Mouse (Mus musculus) adrenal gland, adult 18-20 months (tissue): ENCODE measurements around the gene Slc22a5. TPM values are rescaled to one million over a fixed set of nuclear protein-coding genes. Genes with fewer than 3 reads are reported as not detected.
A peak's percentile ranks its signal among the peaks of the same experiment; 100 is the strongest.
"Not testable (repeated sequence)": the region's sequence is repeated elsewhere in the genome, so short reads cannot be mapped to it uniquely, and the experiment has no call there.

Source experiments
- DNase-seq, 2 experiments: peaks; one replicate each; pipeline ENCODE4 v3.0.0; 2021 to 2022; ENCODE audit warnings: low spot score in 2 of 2
- long read RNA-seq, 2 experiments: library from polyadenylated mRNA; stranded (forward); transcript quantifications; one replicate each; pipeline ENCODE4 v2.0.0; 2021
- total RNA-seq, 2 experiments: library from RNA; stranded (reverse); gene quantifications; 1 replicate in 1 of 2; 2 replicates in 1 of 2; pipeline ENCODE4 v1.2.3; 2021

Gene Slc22a5
- 10 to 100 TPM; 38.9 to 63.4 TPM for total RNA-seq
- long read RNA-seq, experiment 1, transcript Slc22a5-201 (10 exons, 3,062 nt), result major isoform, 144 of 161 reads
- long read RNA-seq, experiment 1, partial matches to known transcripts, result 3 of 161 reads
- long read RNA-seq, experiment 1, other reads (novel, unspliced or antisense), result 14 of 161 reads
- long read RNA-seq, experiment 2, transcript Slc22a5-201 (10 exons, 3,062 nt), result major isoform, 103 of 148 reads
- long read RNA-seq, experiment 2, partial matches to known transcripts, result 32 of 148 reads
- long read RNA-seq, experiment 2, other reads (novel, unspliced or antisense), result 13 of 148 reads

- peak; percentile 96 to 98 for DNase-seq
Observed at GRCm38 (mm10) chr11:53891505-53892451, at the start of gene Slc22a5. TSS of gene Slc22a5 (minus strand) at chr11:53891660.

DNA sequence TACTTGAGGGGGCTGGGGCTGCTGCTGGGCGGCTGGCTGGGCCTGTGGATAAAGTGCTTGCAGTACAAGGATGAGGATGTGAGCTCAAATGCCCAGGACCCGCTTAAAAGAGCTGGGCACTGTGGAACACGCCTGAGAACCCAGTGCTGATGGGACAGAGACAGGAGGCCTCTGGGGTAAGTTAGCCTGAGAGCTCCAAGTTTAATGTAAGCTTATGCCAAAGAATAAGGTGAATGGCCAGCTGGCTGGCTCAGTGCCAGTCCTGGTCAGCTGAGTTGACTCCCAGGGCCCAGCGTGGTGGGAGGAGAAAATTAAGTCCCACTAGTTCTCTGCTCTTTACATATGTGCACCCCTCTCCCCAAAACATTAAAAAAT lies 40.5 kb upstream of the Slc22a5 start:
- not testable (repeated sequence) for DNase-seq

DNA sequence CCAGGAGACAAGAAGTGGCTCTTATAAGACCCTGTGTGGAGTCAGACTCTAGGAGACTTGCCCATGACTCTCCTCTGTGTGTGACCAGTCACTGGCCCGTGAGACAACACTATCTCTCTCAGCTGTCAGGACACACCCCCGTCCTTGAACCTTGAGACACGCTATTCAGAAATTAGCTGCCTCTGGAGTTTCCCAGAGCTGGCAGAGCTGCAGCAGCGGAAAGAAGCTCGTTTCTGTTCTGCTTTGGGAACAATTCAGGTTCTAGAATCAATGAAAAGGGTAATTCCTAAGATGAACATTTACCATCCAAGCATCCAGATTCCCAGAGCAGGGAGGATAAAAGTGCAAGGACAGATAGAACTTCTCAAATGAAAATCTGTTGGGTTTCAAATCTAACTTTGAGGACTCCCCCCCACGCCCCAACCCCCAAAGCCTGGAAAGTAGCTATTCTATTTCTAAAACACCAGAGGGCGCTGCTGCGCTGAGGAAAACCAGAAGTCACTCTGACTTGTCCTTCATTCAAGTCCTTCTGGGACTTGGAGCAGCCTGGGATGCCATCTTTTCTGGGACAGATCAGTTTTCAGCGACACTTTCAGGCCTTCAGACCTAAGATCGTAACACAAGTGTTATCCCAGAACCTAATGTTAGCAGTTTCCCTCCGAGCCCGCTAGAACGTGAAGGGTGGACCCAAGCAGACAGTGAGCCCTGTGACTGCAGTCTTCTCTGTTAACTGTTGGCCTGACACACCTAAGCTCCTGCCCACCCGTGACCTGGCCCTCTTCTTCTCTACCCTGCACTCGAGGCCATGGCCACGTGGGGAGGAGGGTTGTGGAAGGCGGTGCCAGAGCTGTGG lies 39.9 kb upstream of the Slc22a5 start:
- DNase-seq, result peak; percentile 56 to 60

- DNase-seq, result no peak
Observed at GRCm38 (mm10) chr11:53929741-53930140, 38.3 kb upstream of the Slc22a5 start.

- no peak for DNase-seq
Observed at GRCm38 (mm10) chr11:53928585-53928984, 37.1 kb upstream of the Slc22a5 start.

- no peak for DNase-seq
Observed at GRCm38 (mm10) chr11:53926303-53926702, 34.8 kb upstream of the Slc22a5 start.

GRCm38 (mm10) chr11:53918851-53919250 lies 27.4 kb upstream of the Slc22a5 start:
- no peak for DNase-seq

DNA sequence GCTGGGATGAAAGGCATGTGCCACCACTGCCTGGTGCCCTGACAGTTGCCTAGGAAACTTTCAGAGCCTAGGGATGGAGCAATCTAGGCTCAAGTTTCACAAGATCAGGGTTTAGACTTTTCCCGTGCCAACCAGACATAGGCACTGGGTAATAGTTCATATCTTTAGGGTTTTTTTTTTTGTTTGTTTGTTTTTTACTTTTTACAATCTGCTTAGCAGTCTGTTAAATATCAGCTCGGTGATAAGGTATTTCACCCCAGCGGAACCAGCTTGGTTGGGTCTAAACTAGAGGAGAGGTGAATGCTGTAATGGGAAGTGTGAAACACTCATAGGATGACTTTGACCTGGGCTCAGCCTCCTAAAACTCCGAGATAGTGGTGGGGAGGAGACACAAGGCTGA lies 19.6 kb upstream of the Slc22a5 start:
- no peak for DNase-seq

- DNase-seq, result no peak
Observed at GRCm38 (mm10) chr11:53908686-53909085, 17.2 kb upstream of the Slc22a5 start.

GRCm38 (mm10) chr11:53904534-53904925 lies 13.1 kb upstream of the Slc22a5 start:
- no peak for DNase-seq

GRCm38 (mm10) chr11:53903781-53904533 lies 12.5 kb upstream of the Slc22a5 start:
- peak in 1 of 2 experiments; percentile 37 for DNase-seq

DNA sequence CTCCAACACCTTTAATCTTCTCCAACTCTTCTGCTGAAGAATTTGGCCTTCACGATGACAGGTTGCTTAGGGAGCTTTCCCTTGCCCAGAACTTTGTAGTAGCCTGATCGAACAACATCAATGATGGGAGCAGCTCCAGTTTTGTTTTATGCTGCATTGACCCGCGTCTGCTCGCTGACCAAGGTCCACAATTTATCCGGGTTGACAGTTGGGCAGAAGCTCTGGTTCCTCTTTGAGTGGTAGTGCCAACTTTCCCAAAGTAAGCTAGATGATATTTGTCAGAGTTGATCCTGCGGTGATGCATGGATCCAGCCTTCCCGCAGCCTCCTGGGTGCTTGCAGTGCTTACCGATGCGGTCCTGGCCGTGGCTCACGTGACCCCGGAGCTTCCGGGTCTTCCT lies 11.3 kb upstream of the Slc22a5 start:
- no peak for DNase-seq

DNA sequence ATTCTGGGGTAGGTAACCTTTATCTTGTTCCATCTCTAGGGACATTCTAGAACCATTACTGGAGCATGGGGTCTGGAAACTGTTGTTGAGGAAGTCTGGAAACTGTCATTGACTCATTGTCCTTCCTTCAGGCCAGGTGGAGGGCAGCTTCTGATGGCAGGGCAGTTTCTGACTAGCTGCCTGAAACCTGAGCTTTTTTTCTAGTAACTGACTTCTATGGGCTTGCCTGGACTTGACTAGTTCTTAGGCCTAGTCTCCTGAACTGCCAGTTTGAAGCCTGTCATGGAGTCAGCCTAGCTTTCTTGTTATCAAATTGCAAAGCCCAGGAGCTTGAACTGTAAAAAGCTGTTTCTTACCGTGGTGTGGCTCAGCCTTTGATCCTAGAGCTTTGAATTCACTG lies 9.5 kb upstream of the Slc22a5 start:
- DNase-seq, result no peak

- DNase-seq, result no peak
Observed at GRCm38 (mm10) chr11:53899981-53900380, 8.5 kb upstream of the Slc22a5 start.

- DNase-seq, result no peak
Observed at GRCm38 (mm10) chr11:53899004-53899403, 7.5 kb upstream of the Slc22a5 start.

DNA sequence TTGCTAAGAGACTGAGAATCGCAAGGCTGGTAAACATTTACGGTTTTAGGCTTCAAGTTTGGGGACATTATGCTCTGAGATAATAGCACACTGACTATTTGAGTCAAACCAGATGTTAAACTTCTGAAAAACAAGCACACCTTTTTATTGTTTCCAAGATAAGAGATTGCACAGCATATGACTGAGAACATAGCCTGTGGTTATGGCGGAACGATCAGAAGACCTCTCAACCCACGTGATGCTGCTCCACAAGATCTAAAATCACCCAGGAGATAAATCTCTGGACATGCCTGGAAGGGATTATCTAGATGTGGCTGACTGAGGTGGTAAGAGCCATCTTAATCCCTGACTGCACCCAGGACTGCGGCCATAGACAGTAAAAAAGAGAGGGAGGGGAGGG lies 5.5 kb upstream of the Slc22a5 start:
- no peak for DNase-seq

- no peak for DNase-seq
Observed at GRCm38 (mm10) chr11:53893451-53893850, 2.0 kb upstream of the Slc22a5 start.

DNA sequence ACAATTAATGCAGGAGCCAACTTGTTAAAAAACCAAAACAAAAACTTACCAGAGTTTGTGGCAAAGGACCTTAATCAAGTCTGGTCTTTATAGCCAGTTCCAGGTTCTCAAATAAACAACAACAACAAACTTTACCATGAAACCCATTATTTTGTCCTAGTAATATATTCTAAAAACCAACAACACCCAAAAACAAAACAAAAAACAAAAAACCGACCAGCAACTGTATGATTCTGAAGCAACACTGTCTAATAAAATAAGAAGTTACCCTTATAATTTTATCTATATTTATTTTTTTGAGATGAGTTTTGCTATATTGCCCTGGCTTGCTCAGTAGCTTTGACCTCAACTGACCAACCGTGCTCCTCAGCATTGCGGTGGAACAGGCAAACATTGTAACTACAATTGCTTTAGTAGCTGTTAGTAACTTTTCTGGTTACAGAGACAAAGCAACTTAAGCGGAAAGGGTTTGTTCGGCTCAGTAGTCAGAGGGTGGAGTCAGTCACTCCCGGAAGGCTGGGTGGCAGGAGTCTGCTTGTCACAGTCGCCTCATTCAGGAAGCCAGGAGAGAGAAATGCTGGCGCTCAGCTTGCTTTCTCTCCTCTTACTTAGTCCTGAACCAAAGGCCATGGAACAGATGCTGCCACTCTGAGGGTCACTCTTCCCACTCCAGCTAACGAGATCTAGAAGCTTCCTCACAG lies 1.4 kb upstream of the Slc22a5 start:
- no peak for DNase-seq

GRCm38 (mm10) chr11:53890906-53891504 lies 455 bp downstream of the Slc22a5 start:
- DNase-seq, result peak; percentile 51 to 56
